Mouse (Mus musculus) MEL (cell line): ENCODE data around the gene Mrps21. TPM values are rescaled to one million over a fixed set of nuclear protein-coding genes. Genes with fewer than 3 reads are reported as not detected.

ENCODE experiments used
- DNase-seq: peaks from one replicate; pipeline ENCODE4 v3.0.0; 2011; ENCODE audit warnings: low read depth, low spot score
- H3K27ac ChIP-seq: 2 replicates; pipeline ENCODE4 v1.5.1; 2012; ENCODE audit warnings: low read depth, mild to moderate bottlenecking, control low read depth, low read length, moderate library complexity; ENCODE audit not compliant: control insufficient read depth
- H3K27me3 ChIP-seq, 2 experiments: fragments of 150-350 bp in 1 of 2; sonication (generic) in 1 of 2; 2 replicates each; pipeline ENCODE4 v1.6.1; 2012; ENCODE audit warnings: low read length in 2 of 2, mild to moderate bottlenecking in 2 of 2, improper control_type of control experiment in 1 of 2, moderate library complexity in 1 of 2; ENCODE audit not compliant: insufficient read depth in 2 of 2, control insufficient read depth in 1 of 2
- H3K36me3 ChIP-seq, 2 experiments: 2 replicates each; pipeline ENCODE4 v1.6.1; 2012 to 2014; ENCODE audit warnings: low read length in 2 of 2, improper control_type of control experiment in 1 of 2, inconsistent platforms in 1 of 2, mild to moderate bottlenecking in 1 of 2; ENCODE audit not compliant: insufficient read depth in 2 of 2, control insufficient read depth in 1 of 2
- H3K4me1 ChIP-seq, 2 experiments: fragments of 150-350 bp in 1 of 2; sonication (generic) in 1 of 2; 2 replicates each; pipeline ENCODE4 v1.6.1; 2012; ENCODE audit warnings: low read length in 2 of 2, improper control_type of control experiment in 1 of 2, mild to moderate bottlenecking in 1 of 2; ENCODE audit not compliant: insufficient read depth in 2 of 2, control insufficient read depth in 1 of 2
- H3K4me3 ChIP-seq, 2 experiments: fragments of 150-350 bp in 1 of 2; sonication (generic) in 1 of 2; 2 replicates each; pipeline ENCODE4 v1.5.1; 2012; ENCODE audit warnings: low read depth in 2 of 2, low read length in 2 of 2, mild to moderate bottlenecking in 2 of 2, moderate library complexity in 2 of 2, control low read depth in 1 of 2, improper control_type of control experiment in 1 of 2; ENCODE audit not compliant: control insufficient read depth in 1 of 2, insufficient read depth in 1 of 2
- H3K79me2 ChIP-seq: 2 replicates; pipeline ENCODE4 v1.6.1; 2012; ENCODE audit warnings: mild to moderate bottlenecking, low read length, moderate library complexity; ENCODE audit not compliant: control insufficient read depth, poor library complexity, insufficient read depth
- H3K9ac ChIP-seq: 2 replicates; pipeline ENCODE4 v1.6.1; 2012; ENCODE audit warnings: low read depth, mild to moderate bottlenecking, control low read depth, low read length, moderate library complexity; ENCODE audit not compliant: control insufficient read depth, poor library complexity, severe bottlenecking
- H3K9me3 ChIP-seq: fragments of 150-350 bp; sonication (generic); replicated peaks from 2 replicates; pipeline ENCODE4 v1.6.1; 2012; ENCODE audit warnings: mild to moderate bottlenecking, low read length, improper control_type of control experiment, moderate library complexity; ENCODE audit not compliant: insufficient read depth
- BHLHE40 ChIP-seq: IDR thresholded peaks from 2 replicates; pipeline ENCODE4 v1.6.1; 2012; ENCODE audit warnings: low read depth, mild to moderate bottlenecking, inconsistent platforms, low read length, improper control_type of control experiment, borderline replicate concordance
- CHD2 ChIP-seq: IDR thresholded peaks from 2 replicates; pipeline ENCODE4 v1.6.1; 2011; ENCODE audit warnings: low read length, improper control_type of control experiment
- CTCF ChIP-seq, 3 experiments: IDR thresholded peaks in 2 of 3; conservative IDR thresholded peaks in 1 of 3; 2 replicates each; pipeline ENCODE4 v1.5.1; 2011 to 2012; ENCODE audit warnings: low read length in 3 of 3, low read depth in 2 of 3, mild to moderate bottlenecking in 2 of 3, improper control_type of control experiment in 1 of 3, inconsistent platforms in 1 of 3, mixed read lengths in 1 of 3, moderate library complexity in 1 of 3; ENCODE audit not compliant: control insufficient read depth in 1 of 3, insufficient read depth in 1 of 3, poor library complexity in 1 of 3, severe bottlenecking in 1 of 3
- E2F4 ChIP-seq: IDR thresholded peaks from 2 replicates; pipeline ENCODE4 v1.6.1; 2011; ENCODE audit warnings: low read depth, low read length, improper control_type of control experiment, borderline replicate concordance
- ELF1 ChIP-seq: IDR thresholded peaks from 2 replicates; pipeline ENCODE4 v1.6.1; 2014; ENCODE audit warnings: low read depth, mild to moderate bottlenecking, inconsistent platforms, low read length, improper control_type of control experiment, moderate library complexity
- EP300 ChIP-seq, 2 experiments: IDR thresholded peaks; 2 replicates each; pipeline ENCODE4 v1.6.1; 2011; ENCODE audit warnings: improper control_type of control experiment in 2 of 2, low read length in 2 of 2, low read depth in 1 of 2, mild to moderate bottlenecking in 1 of 2
- ETS1 ChIP-seq: IDR thresholded peaks from 2 replicates; pipeline ENCODE4 v1.6.1; 2012; ENCODE audit warnings: low read depth, mild to moderate bottlenecking, inconsistent platforms, low read length, improper control_type of control experiment, moderate library complexity
- GABPA ChIP-seq: IDR thresholded peaks from 2 replicates; pipeline ENCODE4 v1.6.1; 2012; ENCODE audit warnings: low read depth, mild to moderate bottlenecking, inconsistent platforms, low read length, improper control_type of control experiment, moderate library complexity
- GATA1 ChIP-seq: IDR thresholded peaks from 2 replicates; pipeline ENCODE4 v1.6.1; 2011; ENCODE audit warnings: low read depth, low read length, improper control_type of control experiment
- HCFC1 ChIP-seq: IDR thresholded peaks from 2 replicates; pipeline ENCODE4 v1.6.1; 2012; ENCODE audit warnings: low read depth, mild to moderate bottlenecking, inconsistent platforms, low read length, improper control_type of control experiment, moderate library complexity
- JUND ChIP-seq: IDR thresholded peaks from 2 replicates; pipeline ENCODE4 v1.6.1; 2011; ENCODE audit warnings: low read depth, mild to moderate bottlenecking, improper control_type of control experiment, low read length
- KAT2A ChIP-seq: conservative IDR thresholded peaks from 2 replicates; pipeline ENCODE4 v1.6.1; 2012; ENCODE audit warnings: low read depth, low read length, improper control_type of control experiment, inconsistent platforms
- MAFK ChIP-seq: IDR thresholded peaks from 2 replicates; pipeline ENCODE4 v1.6.1; 2011; ENCODE audit warnings: low read depth, mild to moderate bottlenecking, low read length, improper control_type of control experiment, borderline replicate concordance
- MAX ChIP-seq: IDR thresholded peaks from 2 replicates; pipeline ENCODE4 v1.6.1; 2011; ENCODE audit warnings: low read length, improper control_type of control experiment
- MAZ ChIP-seq: IDR thresholded peaks from 2 replicates; pipeline ENCODE4 v1.6.1; 2012; ENCODE audit warnings: low read depth, mild to moderate bottlenecking, inconsistent platforms, low read length, improper control_type of control experiment
- MEF2A ChIP-seq: IDR thresholded peaks from 2 replicates; pipeline ENCODE4 v1.6.1; 2014; ENCODE audit warnings: low read depth, mild to moderate bottlenecking, inconsistent platforms, low read length, improper control_type of control experiment; ENCODE audit not compliant: poor library complexity, insufficient replicate concordance, severe bottlenecking; ENCODE audit errors: extremely low read depth
- MXI1 ChIP-seq: IDR thresholded peaks from 2 replicates; pipeline ENCODE4 v1.6.1; 2011; ENCODE audit warnings: mild to moderate bottlenecking, low read depth, low read length, improper control_type of control experiment
- MYC ChIP-seq: IDR thresholded peaks from 2 replicates; pipeline ENCODE4 v1.6.1; 2011; ENCODE audit warnings: low read depth, mild to moderate bottlenecking, low read length, improper control_type of control experiment, moderate library complexity
- NELFE ChIP-seq: IDR thresholded peaks from 2 replicates; pipeline ENCODE4 v1.6.1; 2011; ENCODE audit warnings: low read depth, low read length, improper control_type of control experiment
- NRF1 ChIP-seq: IDR thresholded peaks from 2 replicates; pipeline ENCODE4 v1.6.1; 2014; ENCODE audit warnings: low read depth, mild to moderate bottlenecking, inconsistent platforms, low read length, improper control_type of control experiment, moderate library complexity; ENCODE audit not compliant: poor library complexity, insufficient read depth, severe bottlenecking
- POLR2A ChIP-seq, 2 experiments: IDR thresholded peaks; 2 replicates each; pipeline ENCODE4 v1.6.1; 2011 to 2012; ENCODE audit warnings: low read length in 2 of 2, mild to moderate bottlenecking in 2 of 2, control low read depth in 1 of 2, improper control_type of control experiment in 1 of 2, low read depth in 1 of 2, moderate library complexity in 1 of 2; ENCODE audit not compliant: control insufficient read depth in 1 of 2, insufficient read depth in 1 of 2, poor library complexity in 1 of 2
- POLR2AphosphoS2 ChIP-seq: IDR thresholded peaks from 2 replicates; pipeline ENCODE4 v1.6.1; 2011; ENCODE audit warnings: low read length, improper control_type of control experiment
- POLR2AphosphoS5 ChIP-seq: IDR thresholded peaks from 2 replicates; pipeline ENCODE4 v1.6.1; 2012; ENCODE audit warnings: low read depth, borderline replicate concordance, mild to moderate bottlenecking, inconsistent platforms, low read length, moderate library complexity, mixed read lengths
- RAD21 ChIP-seq: IDR thresholded peaks from 2 replicates; pipeline ENCODE4 v1.6.1; 2011; ENCODE audit warnings: mild to moderate bottlenecking, low read depth, low read length, improper control_type of control experiment
- RCOR1 ChIP-seq: IDR thresholded peaks from 2 replicates; pipeline ENCODE4 v1.6.1; 2012; ENCODE audit warnings: low read depth, mild to moderate bottlenecking, inconsistent platforms, low read length, improper control_type of control experiment
- SMC3 ChIP-seq: IDR thresholded peaks from 2 replicates; pipeline ENCODE4 v1.6.1; 2011; ENCODE audit warnings: low read depth, low read length, improper control_type of control experiment
- TAL1 ChIP-seq: IDR thresholded peaks from 2 replicates; pipeline ENCODE4 v1.6.1; 2012; ENCODE audit warnings: mild to moderate bottlenecking, inconsistent platforms, low read length, moderate library complexity, mixed read lengths
- TBP ChIP-seq: IDR thresholded peaks from 2 replicates; pipeline ENCODE4 v1.8.0; 2011; ENCODE audit warnings: low read depth, low read length, improper control_type of control experiment
- TCF12 ChIP-seq: IDR thresholded peaks from 2 replicates; pipeline ENCODE4 v1.6.1; 2014; ENCODE audit warnings: low read depth, mild to moderate bottlenecking, inconsistent platforms, low read length, improper control_type of control experiment, moderate library complexity
- UBTF ChIP-seq: IDR thresholded peaks from 2 replicates; pipeline ENCODE4 v1.6.1; 2012; ENCODE audit warnings: low read depth, mild to moderate bottlenecking, inconsistent platforms, low read length, improper control_type of control experiment, moderate library complexity, borderline replicate concordance; ENCODE audit not compliant: insufficient read depth
- USF1 ChIP-seq: IDR thresholded peaks from 2 replicates; pipeline ENCODE4 v1.6.1; 2014; ENCODE audit warnings: low read depth, mild to moderate bottlenecking, inconsistent platforms, low read length, improper control_type of control experiment, moderate library complexity
- USF2 ChIP-seq, 2 experiments: IDR thresholded peaks; 2 replicates each; pipeline ENCODE4 v1.6.1; 2011 to 2012; ENCODE audit warnings: improper control_type of control experiment in 2 of 2, low read length in 2 of 2, borderline replicate concordance in 1 of 2, inconsistent platforms in 1 of 2, low read depth in 1 of 2, mild to moderate bottlenecking in 1 of 2; ENCODE audit not compliant: insufficient read depth in 1 of 2
- ZC3H11A ChIP-seq: IDR thresholded peaks from 2 replicates; pipeline ENCODE4 v1.6.1; 2012; ENCODE audit warnings: low read depth, mild to moderate bottlenecking, inconsistent platforms, low read length, improper control_type of control experiment
- ZKSCAN1 ChIP-seq: IDR thresholded peaks from 2 replicates; pipeline ENCODE4 v1.6.1; 2012; ENCODE audit warnings: low read depth, mild to moderate bottlenecking, inconsistent platforms, low read length, improper control_type of control experiment, moderate library complexity
- ZMIZ1 ChIP-seq: IDR thresholded peaks from 2 replicates; pipeline ENCODE4 v1.6.1; 2012; ENCODE audit warnings: low read depth, mild to moderate bottlenecking, inconsistent platforms, low read length, improper control_type of control experiment, moderate library complexity
- ZNF384 ChIP-seq: IDR thresholded peaks from 2 replicates; pipeline ENCODE4 v1.6.1; 2012; ENCODE audit warnings: low read depth, mild to moderate bottlenecking, inconsistent platforms, low read length, improper control_type of control experiment
- polyA plus RNA-seq, 2 experiments: library from polyadenylated mRNA; stranded (reverse) in 1 of 2; unstranded in 1 of 2; fragments of >175 nt in 1 of 2; fragments of >200 nt in 1 of 2; gene quantifications; 2 replicates each; pipeline versions ENCODE4 v1.2.1 to v1.2.4; 2012; ENCODE audit warnings: low replicate concordance in 2 of 2, low read depth in 1 of 2; ENCODE audit not compliant: insufficient read length in 2 of 2, insufficient read depth in 1 of 2, missing spikeins in 1 of 2
- total RNA-seq: library from RNA; depleted of rRNA; stranded (reverse); fragments of 300-350 nt; gene quantifications from 2 replicates; pipeline ENCODE4 v1.2.3, GENCODE M21; 2012

Gene Mrps21
- total and polyA plus RNA-seq, 3 experiments, result 469 to 586 TPM; not detected in 1

DNA sequence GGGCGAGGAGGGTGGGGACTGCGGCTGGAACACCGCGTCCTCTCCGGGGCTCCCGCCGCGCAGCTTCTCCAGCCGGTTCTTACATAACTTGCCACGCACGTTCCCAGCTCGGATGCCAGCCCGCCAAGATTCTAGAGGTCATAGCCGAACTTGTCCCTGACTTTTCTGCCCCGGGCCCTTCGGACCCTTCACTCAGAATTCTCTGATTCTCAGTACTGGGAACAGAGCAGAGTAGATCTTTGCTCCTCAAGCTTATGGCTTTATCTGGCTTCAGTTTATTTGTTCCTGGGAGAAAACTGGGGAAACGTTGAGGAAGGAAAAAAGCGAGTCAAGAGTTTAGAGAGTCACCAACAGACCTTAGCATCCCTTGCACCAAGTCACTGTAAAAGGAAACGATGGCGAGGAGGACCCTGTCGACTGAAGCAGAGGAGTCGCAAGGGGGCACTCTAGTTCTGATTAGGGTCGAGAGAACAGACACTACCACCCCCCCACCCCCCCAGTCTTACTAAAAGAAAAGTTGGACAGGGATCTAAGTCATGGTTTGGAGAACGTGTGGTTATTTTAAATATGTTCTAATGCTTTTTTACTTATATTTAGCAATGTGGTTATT, 11.6 kb upstream of the Mrps21 start:
- Histone ChIP-seq H3K36me3 (peaks cover 0 to 2% of the 10 kb centered on the region in 2 experiments; a peak in 2 of 4 replicates), H3K79me2 (no peaks in the 10 kb centered on the region; the same call in none of the 2 replicates), H3K27me3 (no peaks in the 10 kb centered on the region), H3K9ac (peak overlapping the region; percentile 60), H3K4me3 (peak overlapping the region; percentile 52 to 53), H3K9me3 (no peaks in the 10 kb centered on the region), H3K27ac (peak overlapping the region; percentile 38), H3K4me1 (peaks cover 5 to 13% of the 10 kb centered on the region in 2 experiments; a peak in 3 of 4 replicates)
- DNase-seq, result peak; percentile 92
- TF ChIP-seq ZMIZ1 (no peak), MXI1 (no peak), CHD2 (no peak), RCOR1 (peak; percentile 39; the same call in 1 of the 2 replicates), USF1 (peak; percentile 28; the same call in 1 of the 2 replicates), ZC3H11A (peak; percentile 84), MAX (no peak), ZKSCAN1 (no peak), TCF12 (peak; percentile 21; the same call in 1 of the 2 replicates), CTCF (IDR thresholded peaks at IDR 0.05 in 2 of 3, conservative IDR thresholded peaks at IDR 0.05 in 1 of 3; ENCODE audit: control insufficient read depth in 1 of 3, insufficient read depth in 1 of 3, low read depth in 2 of 3, low read length in 3 of 3, poor library complexity in 1 of 3, severe bottlenecking in 1 of 3) (peak; percentile 67 to 96 (median 88)), GATA1 (no peak), E2F4 (no peak), POLR2A (IDR thresholded peaks at IDR 0.05; ENCODE audit: control insufficient read depth in 1 of 2, insufficient read depth in 1 of 2, low read depth in 1 of 2, low read length in 2 of 2, poor library complexity in 1 of 2) (no peak), MAZ (no peak), MYC (no peak), NRF1 (0 out of 2 replicates have a peak, but pooled peaks have one; percentile 10), USF2 (IDR thresholded peaks at IDR 0.05; ENCODE audit: borderline replicate concordance in 1 of 2, insufficient read depth in 1 of 2, low read depth in 1 of 2, low read length in 2 of 2) (no peak), POLR2AphosphoS5 (no peak), ZNF384 (no peak), HCFC1 (peak; percentile 45; the same call in 1 of the 2 replicates), TBP (no peak), POLR2AphosphoS2 (no peak), ETS1 (0 out of 2 replicates have a peak, but pooled peaks have one; percentile 21), MEF2A (no peak), RAD21 (peak; percentile 76), NELFE (no peak), UBTF (no peak), TAL1 (no peak), MAFK (no peak), KAT2A (no peak), JUND (no peak), ELF1 (no peak), GABPA (0 out of 2 replicates have a peak, but pooled peaks have one; percentile 22), EP300 (IDR thresholded peaks at IDR 0.05; ENCODE audit: low read depth in 1 of 2, low read length in 2 of 2) (no peak), BHLHE40 (peak; percentile 83), SMC3 (peak; percentile 88)
